Mouse (Mus musculus): ENCODE results near the gene Lgals9.

The Lgals9 gene

GRCm38 (mm10) chr11:78984483-78985177 lies at the start of gene Lgals9:
TSS of gene Lgals9 (minus strand) at chr11:78984946.
- in situ Hi-C loops (cut with MboI, MseI) = no loop called here

DNA sequence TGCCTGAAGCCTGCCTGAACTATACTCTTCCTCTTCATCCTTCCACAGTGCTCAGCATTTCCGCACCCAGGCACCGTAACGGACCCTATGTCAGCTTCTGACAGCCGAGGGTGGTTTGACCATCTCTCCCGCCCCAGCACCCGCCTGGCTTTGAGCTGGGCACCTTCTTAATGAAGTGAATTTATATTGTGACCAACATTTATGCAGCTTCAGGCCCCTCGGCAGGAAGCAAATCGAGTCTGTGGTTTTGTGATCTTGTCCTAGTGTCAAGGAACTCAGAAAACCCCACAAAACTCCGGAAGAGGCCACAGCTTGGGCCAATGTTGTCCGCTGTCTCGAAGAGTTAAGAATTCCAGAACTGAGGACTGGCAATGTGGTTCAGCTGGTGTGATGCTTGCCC lies 48.9 kb upstream of the Lgals9 start:
- in situ Hi-C loops (cut with MboI, MseI) = no loop called here

GRCm38 (mm10) chr11:79033021-79033420 lies 48.3 kb upstream of the Lgals9 start:
- in situ Hi-C loops (cut with MboI, MseI) = no loop called here

DNA sequence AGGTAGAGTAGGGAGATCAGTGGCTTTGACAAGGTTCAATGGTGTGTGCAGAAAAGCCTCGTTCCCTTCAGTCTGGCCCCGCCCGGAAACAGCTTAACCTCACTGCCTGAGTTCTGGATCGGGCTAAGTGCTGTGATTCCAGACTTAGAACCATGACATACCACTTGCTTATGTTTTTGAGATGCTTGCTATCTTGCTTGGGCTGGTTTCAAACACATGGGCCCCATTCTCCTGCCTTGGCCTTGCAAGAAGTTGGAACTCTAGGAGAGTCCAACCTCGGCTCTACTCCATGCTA lies 46.7 kb upstream of the Lgals9 start:
- in situ Hi-C loops (cut with MboI, MseI) = no loop called here

DNA sequence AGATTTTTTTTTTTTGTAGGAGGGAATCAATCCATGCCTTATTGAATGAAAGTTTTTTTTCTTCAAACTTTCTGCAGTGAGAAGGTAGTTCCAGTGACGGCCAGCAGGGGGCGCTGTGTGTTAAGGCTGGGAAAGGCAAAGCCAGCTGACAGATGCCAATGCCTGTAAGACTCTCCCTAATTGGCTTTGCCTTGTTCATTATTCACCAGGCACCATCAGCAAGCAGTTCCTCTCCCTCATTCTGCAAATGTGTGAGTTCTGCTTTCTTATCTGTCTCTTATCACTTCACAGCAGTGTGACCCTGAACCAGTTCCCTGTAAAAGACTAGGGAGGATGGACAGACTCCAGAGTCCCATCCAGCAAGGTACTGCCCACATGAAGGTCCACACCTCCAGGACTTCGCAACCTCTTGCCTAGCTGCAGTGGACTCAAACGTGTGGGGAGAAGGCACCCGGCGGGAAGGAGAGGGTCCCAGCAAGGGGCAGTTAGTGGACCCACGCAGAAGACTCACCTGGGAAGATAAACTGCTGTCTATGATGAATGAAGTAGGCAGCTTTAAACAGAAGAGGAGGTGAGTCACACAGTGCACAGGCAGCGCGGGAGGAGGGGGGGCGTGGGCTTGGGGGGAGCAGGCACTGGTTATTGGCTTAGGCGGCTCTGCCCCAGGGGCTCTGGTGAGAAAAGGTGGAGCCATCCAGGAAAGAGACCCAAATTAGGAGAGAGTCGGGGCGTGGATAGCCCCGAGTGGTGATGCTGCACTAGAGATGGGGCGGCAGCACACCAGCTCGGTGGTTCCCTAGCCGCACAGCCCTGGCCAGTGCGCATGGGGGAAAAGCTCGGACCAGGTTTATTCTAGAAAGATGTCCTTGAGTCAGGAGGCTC lies 46.1 kb upstream of the Lgals9 start:
- in situ Hi-C loops (cut with MboI, MseI) = no loop called here

- in situ Hi-C loops (cut with MboI, MseI) = loop anchor here (5.0 kb wide), 1 partner anchor 189 kb away; no protein-coding TSS in a partner anchor
Observed at GRCm38 (mm10) chr11:79023751-79024150, 39.0 kb upstream of the Lgals9 start.

DNA sequence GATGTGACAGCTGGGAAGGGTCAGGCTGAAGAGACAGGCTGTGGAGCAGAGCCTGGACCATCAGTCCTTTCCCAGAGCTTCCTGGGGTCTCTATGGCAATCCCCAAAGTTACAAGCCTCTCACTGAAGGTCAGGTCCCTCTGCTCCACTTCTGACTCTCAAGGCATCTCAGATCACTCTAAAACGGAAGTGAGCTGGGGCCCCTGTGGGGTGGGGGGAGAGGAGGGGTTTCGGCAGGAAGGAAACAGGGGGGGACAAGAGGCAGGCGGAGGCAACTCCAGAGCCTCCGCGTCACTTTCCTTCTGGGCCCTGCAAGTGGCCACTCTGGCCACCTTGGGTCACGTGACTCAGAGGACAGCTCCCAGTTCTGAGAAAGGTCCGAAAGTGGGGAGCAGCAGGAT lies 38.6 kb upstream of the Lgals9 start:
- in situ Hi-C loops (cut with MboI, MseI) = loop anchor here (5.0 kb wide), 1 partner anchor 189 kb away; no protein-coding TSS in a partner anchor

DNA sequence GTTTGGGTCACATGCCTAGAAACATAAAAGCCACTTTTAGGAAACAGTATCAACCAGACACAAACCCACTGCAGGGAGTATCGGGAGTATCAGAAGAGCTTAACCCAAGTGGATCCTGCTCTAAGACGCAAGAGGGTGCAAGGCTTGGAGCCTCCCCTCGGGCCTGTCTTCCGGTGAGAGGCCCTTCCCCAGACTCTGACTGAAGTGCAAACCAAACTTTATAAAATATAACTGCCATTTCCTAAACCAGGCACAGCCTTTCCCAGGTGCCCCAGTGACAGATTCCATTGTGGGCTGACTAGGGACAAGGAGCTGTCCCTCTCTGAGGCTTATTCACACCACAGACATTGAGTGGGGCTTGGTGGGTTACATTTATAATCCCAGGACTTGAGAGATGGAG lies 38.1 kb upstream of the Lgals9 start:
- in situ Hi-C loops (cut with MboI, MseI) = loop anchor here (5.0 kb wide), 1 partner anchor 189 kb away; no protein-coding TSS in a partner anchor

GRCm38 (mm10) chr11:79020535-79021045 lies 35.8 kb upstream of the Lgals9 start:
- in situ Hi-C loops (cut with MboI, MseI) = loop anchor here (5.0 kb wide), 1 partner anchor 192 kb away; no protein-coding TSS in a partner anchor

DNA sequence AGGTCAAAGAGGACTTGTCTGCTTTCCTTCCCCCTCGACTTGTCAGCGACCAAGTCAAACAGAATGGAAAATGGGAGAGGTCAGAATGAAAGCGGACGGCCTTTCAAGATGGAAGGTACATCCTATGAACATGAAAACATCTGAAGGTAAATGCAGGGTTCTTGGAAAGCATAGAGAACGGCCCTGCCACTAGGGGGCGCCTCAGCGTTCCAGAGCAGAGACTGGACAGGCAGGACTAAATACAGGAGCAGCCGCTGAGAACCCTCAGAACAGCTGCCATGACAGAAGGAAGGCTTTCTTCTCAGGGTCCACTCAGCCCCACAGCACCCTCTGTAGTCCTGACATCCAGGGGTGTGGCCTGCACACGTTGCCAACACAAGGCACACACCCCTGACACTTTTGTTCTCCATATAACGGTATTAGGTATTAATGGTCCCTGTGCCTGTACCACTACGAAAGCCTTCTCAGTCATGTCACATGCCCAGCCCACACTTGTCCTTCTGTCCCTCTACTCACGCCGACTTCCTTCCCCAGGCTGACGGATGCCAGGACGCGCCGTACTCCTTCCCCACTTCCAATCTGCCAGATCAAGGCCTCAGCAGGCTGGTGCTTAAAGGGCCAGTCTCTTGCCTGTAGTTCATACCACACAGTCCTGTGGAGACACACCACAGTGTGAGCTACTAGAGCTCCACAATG lies 35.2 kb upstream of the Lgals9 start:
- in situ Hi-C loops (cut with MboI, MseI) = loop anchor here (5.0 kb wide), 2 partner anchors 58 to 192 kb away; no protein-coding TSS in a partner anchor

- in situ Hi-C loops (cut with MboI, MseI) = loop anchor here (5.0 kb wide), 1 partner anchor 57 kb away; no protein-coding TSS in a partner anchor
Observed at GRCm38 (mm10) chr11:79018954-79019704, 34.4 kb upstream of the Lgals9 start.

GRCm38 (mm10) chr11:79017161-79017606 lies 32.4 kb upstream of the Lgals9 start:
- in situ Hi-C loops (cut with MboI, MseI) = loop anchor here (5.0 kb wide), 1 partner anchor 55 kb away; no protein-coding TSS in a partner anchor

DNA sequence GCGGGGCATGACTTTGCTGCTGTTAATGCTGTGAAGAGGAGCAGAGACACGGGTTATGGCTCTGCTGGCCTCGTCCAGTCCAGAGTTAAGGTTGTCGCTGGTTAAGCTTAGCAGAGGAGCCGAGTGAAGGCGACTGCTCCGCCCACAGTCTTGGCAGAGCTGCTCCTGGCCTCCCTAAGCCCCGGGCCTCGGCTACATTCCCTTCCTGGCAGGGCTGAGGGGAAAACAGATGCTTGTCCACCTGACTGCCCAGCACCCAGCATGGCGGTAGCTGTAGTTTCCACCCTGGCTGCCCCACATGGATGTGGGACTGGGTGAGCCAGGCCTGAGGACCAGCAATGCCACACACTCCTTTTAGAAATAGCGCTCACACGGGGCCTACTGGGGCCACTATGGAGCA lies 31.5 kb upstream of the Lgals9 start:
- in situ Hi-C loops (cut with MboI, MseI) = loop anchor here (5.0 kb wide), 1 partner anchor 54 kb away; no protein-coding TSS in a partner anchor

- in situ Hi-C loops (cut with MboI, MseI) = loop anchor here (5.0 kb wide), 1 partner anchor 53 kb away; no protein-coding TSS in a partner anchor
Observed at GRCm38 (mm10) chr11:79015660-79016215, 31.0 kb upstream of the Lgals9 start.

DNA sequence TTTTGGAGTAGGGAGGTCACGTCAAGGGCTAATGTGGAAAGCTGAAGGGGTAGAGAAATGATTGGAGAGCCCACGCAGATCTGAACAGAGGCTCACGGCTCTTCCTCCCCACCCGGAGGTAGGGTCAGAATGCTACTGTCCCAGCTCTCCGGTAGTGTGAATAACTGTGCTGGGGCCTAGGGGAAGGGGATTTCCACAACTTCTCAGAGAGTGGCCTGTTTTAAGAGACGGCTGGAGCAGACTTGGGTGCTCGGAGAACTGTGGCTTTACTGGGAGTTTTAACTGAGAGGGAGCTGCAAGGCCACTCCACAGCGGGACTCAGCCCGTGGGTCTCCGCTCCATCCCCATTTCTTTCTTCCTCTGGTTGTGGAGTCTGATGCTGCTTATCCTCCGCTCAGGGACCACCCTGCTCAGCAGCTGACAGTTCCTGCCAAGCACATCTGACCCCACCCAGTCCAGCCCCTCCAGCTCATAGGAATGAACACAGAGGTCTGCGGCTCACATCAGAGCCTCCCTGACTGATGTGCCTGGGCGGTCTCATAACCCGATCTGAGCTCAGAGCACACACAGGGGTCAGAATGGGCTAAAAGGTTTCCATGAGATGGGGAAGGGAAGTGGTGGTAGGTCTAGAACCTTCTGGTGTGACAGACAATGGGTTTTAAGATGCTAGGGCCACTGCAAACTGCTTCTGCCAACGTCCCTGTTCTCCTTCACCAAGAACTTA lies 30.0 kb upstream of the Lgals9 start:
- in situ Hi-C loops (cut with MboI, MseI) = loop anchor here (5.0 kb wide), 1 partner anchor 52 kb away; no protein-coding TSS in a partner anchor

- in situ Hi-C loops (cut with MboI, MseI) = no loop called here
Observed at GRCm38 (mm10) chr11:79013806-79014205, 29.1 kb upstream of the Lgals9 start.

DNA sequence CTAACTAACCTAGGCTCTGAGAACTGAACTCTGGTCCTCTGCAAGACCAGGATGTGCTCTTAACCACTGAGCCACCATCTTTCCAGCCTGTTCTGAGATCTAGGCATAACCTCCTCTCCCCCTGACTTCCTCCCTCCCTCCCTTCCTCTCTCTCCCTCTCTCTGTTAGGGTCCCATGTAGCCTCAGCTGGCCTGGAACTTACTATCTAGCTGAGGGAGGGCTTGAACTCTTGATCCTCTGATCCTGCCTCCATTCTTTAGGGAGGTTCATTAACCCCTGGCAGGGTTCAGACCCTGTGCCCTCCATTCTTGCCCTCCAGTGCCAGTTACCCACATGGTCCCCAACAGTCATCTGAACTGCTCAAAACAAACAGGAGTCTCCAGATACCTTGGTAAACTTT lies 28.3 kb upstream of the Lgals9 start:
- in situ Hi-C loops (cut with MboI, MseI) = no loop called here

DNA sequence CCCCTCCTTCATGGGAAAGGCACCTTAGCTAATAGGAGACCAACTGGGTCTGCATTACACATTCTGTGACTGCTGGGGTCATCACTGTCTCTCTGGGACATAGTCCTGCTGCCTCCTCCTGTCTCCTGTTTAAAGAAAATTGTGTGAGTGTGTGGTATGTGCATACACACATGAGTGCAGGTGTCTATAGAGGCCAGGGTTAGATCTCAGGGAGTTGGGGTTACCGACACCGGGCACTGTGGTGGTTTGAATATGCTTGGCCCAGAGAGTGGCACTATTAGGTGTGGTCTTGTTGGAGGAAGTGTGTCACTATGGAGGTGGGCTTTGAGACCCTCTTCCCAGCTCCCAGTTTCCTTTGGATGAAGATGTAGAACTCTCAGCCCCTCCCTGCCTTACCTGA lies 27.8 kb upstream of the Lgals9 start:
- in situ Hi-C loops (cut with MboI, MseI) = no loop called here

DNA sequence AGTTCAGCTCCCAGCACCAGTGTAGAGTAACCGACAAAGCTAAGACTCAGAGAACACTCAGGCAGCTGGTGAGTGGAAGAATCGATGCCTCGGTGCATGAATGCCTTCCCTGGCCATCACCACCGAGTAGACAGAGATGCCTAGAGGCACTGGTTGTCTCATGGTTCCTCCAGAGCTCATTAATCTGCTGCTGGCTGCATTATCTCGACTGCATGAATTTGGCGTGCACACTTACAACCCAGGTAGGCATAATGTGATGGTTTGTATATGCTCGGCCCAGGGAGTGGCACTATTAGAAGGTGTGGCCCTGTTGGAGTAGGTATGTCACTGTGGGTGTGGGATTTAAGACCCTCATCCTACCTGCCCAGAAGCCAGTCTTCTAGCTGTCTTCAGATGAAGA lies 24.1 kb upstream of the Lgals9 start:
- in situ Hi-C loops (cut with MboI, MseI) = no loop called here

Measured in T-helper 1 cell (primary cell).